Mouse (Mus musculus) brain, embryonic 14.5 days (tissue): ENCODE results near the gene Ltbp1.

Experiments used
- CTCF ChIP-seq: fragments of 200-500 bp; IDR thresholded peaks from 2 replicates; pipeline ENCODE4 v1.5.1; 2012; ENCODE audit warnings: inconsistent platforms, mild to moderate bottlenecking, moderate library complexity, borderline replicate concordance; ENCODE audit not compliant: insufficient read depth, insufficient read length; ENCODE audit errors: extremely low read depth
- POLR2A ChIP-seq: fragments of 200-500 bp; IDR thresholded peaks from 2 replicates; pipeline ENCODE4 v1.6.1; 2012; ENCODE audit warnings: mild to moderate bottlenecking, inconsistent platforms, borderline replicate concordance; ENCODE audit not compliant: poor library complexity, insufficient read depth, insufficient read length, severe bottlenecking; ENCODE audit errors: extremely low read depth

DNA sequence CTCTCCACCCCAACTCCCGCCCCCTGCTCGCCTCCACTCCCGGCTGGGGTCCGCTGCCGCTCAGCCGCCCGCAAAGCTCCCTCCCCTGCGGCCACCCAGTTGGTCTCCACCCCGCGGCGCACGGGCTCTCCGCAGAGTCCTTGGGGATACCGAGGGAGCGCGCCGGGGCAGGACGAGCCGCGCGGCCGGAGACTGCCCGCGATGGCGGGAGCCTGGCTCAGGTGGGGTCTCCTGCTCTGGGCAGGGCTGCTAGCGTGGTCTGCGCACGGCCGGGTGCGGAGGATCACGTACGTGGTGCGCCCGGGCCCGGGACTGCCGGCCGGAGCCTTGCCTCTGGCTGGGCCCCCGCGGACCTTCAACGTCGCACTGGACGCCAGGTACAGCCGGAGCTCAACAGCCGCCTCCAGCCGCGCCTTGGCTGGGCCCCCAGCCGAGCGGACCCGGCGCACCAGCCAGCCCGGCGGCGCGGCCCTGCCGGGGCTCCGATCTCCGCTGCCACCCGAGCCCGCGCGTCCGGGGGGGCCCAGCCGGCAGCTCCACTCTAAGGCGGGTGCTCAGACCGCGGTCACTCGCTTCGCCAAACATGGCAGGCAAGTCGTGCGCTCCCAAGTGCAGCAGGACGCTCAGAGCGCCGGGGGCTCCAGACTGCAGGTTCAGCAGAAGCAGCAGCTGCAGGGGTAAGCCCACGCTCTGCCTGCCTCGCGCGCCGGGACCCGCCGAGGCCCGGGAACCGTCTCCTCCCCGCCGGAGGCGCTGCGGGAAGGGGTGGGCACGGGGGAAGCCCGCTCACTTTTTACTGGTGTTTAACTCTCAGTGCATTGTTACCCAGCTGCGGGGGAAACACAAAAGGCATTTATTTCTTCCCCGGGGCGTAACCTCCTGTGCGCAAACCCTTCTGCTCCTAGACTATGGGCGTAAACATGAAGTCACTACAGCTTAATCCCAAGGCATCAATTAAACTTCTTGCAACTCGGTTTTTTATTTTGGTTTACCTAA is 615 bp downstream of the Ltbp1 start:
- no peak for TF ChIP-seq CTCF
- TF ChIP-seq POLR2A, result peak; percentile 30; the same call in 1 of the 2 replicates
